Mouse (Mus musculus): ENCODE results near the gene Ucp2.
"Not testable (repeated sequence)": the region's sequence is repeated elsewhere in the genome, so short reads cannot be mapped to it uniquely, and the experiment has no call there.

GRCm38 (mm10) chr7:100482046-100482445 lies 11.1 kb upstream of the Ucp2 start:
- TF ChIP-seq CTCF (IDR thresholded peaks at IDR 0.05; ENCODE audit: control insufficient read depth, insufficient read depth, insufficient read length); CEBPB (IDR thresholded peaks at IDR 0.05; ENCODE audit: low read depth): not testable (repeated sequence)
